Mouse (Mus musculus): ENCODE data around the gene Il1f6. TPM values are rescaled to one million over a fixed set of nuclear protein-coding genes. Genes with fewer than 3 reads are reported as not detected.

Gene Il1f6
- polyA plus RNA-seq, 1 experiment from 2014 or later: not detected

Other genes starting within 250 kb of the Il1f6 start
- 1.2 and 2.7 TPM in 2 replicates for gene Hnmt, start 166.0 kb upstream of the Il1f6 start, polyA plus RNA-seq (2016; fragmentation: Nextera tagmentation; extraction: Ambion mirVana)
- gene Tbpl2, start 118.8 kb upstream of the Il1f6 start, polyA plus RNA-seq (2016; fragmentation: Nextera tagmentation; extraction: Ambion mirVana): not detected in 2 replicates
- not detected in 2 replicates for gene Il1f8, start 62.3 kb upstream of the Il1f6 start, polyA plus RNA-seq (2016; fragmentation: Nextera tagmentation; extraction: Ambion mirVana)
- gene Il1f9, start 28.9 kb upstream of the Il1f6 start, polyA plus RNA-seq (2016; fragmentation: Nextera tagmentation; extraction: Ambion mirVana): not detected in 2 replicates
- gene Il1f5, start 61.5 kb downstream of the Il1f6 start, polyA plus RNA-seq (2016; fragmentation: Nextera tagmentation; extraction: Ambion mirVana): not detected in 2 replicates
- not detected in 2 replicates for gene Il1f10, start 75.8 kb downstream of the Il1f6 start, polyA plus RNA-seq (2016; fragmentation: Nextera tagmentation; extraction: Ambion mirVana)
- 0.08 TPM in 1 of 2 replicates, not detected in the other for gene Il1rn, start 121.4 kb downstream of the Il1f6 start, polyA plus RNA-seq (2016; fragmentation: Nextera tagmentation; extraction: Ambion mirVana)
- 0.86 and 0.90 TPM in 2 replicates for gene Psd4, start 152.2 kb downstream of the Il1f6 start, polyA plus RNA-seq (2016; fragmentation: Nextera tagmentation; extraction: Ambion mirVana)

All from hindbrain, embryonic 10.5 days (tissue).